Mouse (Mus musculus): ENCODE measurements around the gene Cyb5rl. TPM values are rescaled to one million over a fixed set of nuclear protein-coding genes. Genes with fewer than 3 reads are reported as not detected.
"Not testable (repeated sequence)": the region's sequence is repeated elsewhere in the genome, so short reads cannot be mapped to it uniquely, and the experiment has no call there.

The Cyb5rl gene
- polyA plus RNA-seq, 1 experiment from 2014 or later, result 5.2 TPM

DNA sequence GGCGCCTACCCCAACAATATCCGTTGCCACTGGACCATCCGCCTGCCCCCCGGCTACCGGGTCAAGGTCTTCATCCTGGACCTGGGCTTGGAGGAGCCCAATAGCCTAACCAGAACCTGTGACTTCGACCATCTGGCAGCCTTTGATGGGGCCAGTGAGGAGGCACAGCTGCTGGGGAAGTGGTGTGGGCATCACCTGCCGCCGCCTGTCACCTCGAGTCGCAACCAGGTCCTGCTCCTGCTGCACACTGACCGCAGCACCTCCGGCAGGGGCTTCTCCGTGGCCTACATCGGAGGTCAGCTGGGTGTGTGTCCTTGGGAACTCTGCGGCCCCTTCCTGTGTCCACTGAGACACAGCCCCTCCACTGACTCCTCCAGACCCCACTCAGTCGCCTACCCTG lies 40.0 kb downstream of the Cyb5rl start:
- Histone ChIP-seq H3K9ac (ENCODE audit: low read length) (no peak overlapping the region), H3K4me3 (ENCODE audit: low read depth, low read length) (no peak overlapping the region), H3K36me3 (ENCODE audit: control insufficient read depth, insufficient read depth, low read length) (no peaks in the 10 kb centered on the region), H3K9me3 (ENCODE audit: control insufficient read depth, low read length) (no peaks in the 10 kb centered on the region), H3K4me1 (replicated peaks; ENCODE audit: control insufficient read depth, insufficient read depth, low read length) (no peaks in the 10 kb centered on the region), H3K27me3 (ENCODE audit: control insufficient read depth, insufficient read depth, low read length) (no peaks in the 10 kb centered on the region), H3K27ac (ENCODE audit: low read depth, low read length) (no peak overlapping the region), H3K4me2 (ENCODE audit: low read depth, low read length, severe bottlenecking) (no peak overlapping the region)
- ATAC-seq (replicated peaks; ENCODE audit: low FRiP score) (no peak), DNase-seq (ENCODE audit: low spot score) (no peak)
- WGBS, result 96% methylated on average over 16 of the region's 16 CpGs

DNA sequence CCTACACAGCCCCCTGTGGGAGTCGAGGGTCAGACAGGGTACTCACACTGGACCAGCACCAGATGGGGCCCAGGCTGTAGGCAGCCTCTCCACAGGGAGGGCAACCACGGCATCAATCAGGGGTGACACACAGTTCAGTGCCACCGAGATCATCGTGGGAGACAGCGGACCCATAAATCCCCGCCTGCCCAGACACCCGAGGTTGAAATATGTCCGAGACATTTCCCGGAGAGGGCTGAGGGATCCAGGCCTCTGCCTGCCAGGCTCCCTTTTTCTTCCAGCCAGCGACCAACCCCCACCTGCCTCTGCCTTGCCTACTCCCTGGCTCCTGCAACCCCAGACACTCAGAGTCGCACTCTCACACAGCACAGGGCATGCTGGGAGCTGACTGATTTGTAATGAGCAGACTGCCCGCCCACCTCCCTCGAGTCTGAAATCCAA lies 41.5 kb downstream of the Cyb5rl start:
- 65% methylated on average over 13 of the region's 13 CpGs for WGBS
- Histone ChIP-seq H3K9me3 (ENCODE audit: control insufficient read depth, low read length) (no peaks in the 10 kb centered on the region), H3K27me3 (ENCODE audit: control insufficient read depth, insufficient read depth, low read length) (no peaks in the 10 kb centered on the region), H3K9ac (ENCODE audit: low read length) (no peak overlapping the region), H3K4me3 (ENCODE audit: low read depth, low read length) (no peak overlapping the region), H3K4me2 (ENCODE audit: low read depth, low read length, severe bottlenecking) (no peak overlapping the region), H3K36me3 (ENCODE audit: control insufficient read depth, insufficient read depth, low read length) (no peaks in the 10 kb centered on the region), H3K27ac (ENCODE audit: low read depth, low read length) (no peak overlapping the region), H3K4me1 (replicated peaks; ENCODE audit: control insufficient read depth, insufficient read depth, low read length) (no peaks in the 10 kb centered on the region)
- ATAC-seq (replicated peaks; ENCODE audit: low FRiP score) (0 out of 2 replicates have a peak, but pooled peaks have one; percentile 36), DNase-seq (ENCODE audit: low spot score) (no peak)

DNA sequence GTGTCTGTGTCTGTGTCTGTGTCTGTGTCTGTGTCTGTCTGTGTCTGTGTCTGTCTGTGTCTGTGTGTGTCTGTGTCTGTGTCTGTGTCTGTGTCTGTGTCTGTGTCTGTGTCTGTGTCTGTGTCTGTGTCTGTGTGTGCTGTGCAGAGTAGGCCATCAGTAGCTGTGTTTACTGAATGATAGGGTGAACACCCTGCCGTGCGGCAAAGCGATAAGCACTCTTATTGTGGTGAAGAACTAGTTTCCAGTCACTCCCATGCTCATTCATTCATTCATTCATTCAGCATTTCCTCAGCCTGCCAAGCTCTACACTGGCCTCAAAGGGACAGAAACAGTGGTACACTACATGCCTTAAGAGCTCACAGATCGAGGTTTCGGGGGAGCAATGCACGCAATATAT lies 42.4 kb downstream of the Cyb5rl start:
- not testable (repeated sequence) for DNase-seq (ENCODE audit: low spot score); H3K4me3 ChIP-seq (ENCODE audit: low read depth, low read length); H3K9me3 ChIP-seq (ENCODE audit: control insufficient read depth, low read length); H3K27me3 ChIP-seq (ENCODE audit: control insufficient read depth, insufficient read depth, low read length); ATAC-seq (replicated peaks; ENCODE audit: low FRiP score); H3K9ac ChIP-seq (ENCODE audit: low read length); H3K36me3 ChIP-seq (ENCODE audit: control insufficient read depth, insufficient read depth, low read length); H3K4me1 ChIP-seq (replicated peaks; ENCODE audit: control insufficient read depth, insufficient read depth, low read length); H3K4me2 ChIP-seq (ENCODE audit: low read depth, low read length, severe bottlenecking); H3K27ac ChIP-seq (ENCODE audit: low read depth, low read length)
- WGBS, result 94% methylated on average over 6 of the region's 6 CpGs

DNA sequence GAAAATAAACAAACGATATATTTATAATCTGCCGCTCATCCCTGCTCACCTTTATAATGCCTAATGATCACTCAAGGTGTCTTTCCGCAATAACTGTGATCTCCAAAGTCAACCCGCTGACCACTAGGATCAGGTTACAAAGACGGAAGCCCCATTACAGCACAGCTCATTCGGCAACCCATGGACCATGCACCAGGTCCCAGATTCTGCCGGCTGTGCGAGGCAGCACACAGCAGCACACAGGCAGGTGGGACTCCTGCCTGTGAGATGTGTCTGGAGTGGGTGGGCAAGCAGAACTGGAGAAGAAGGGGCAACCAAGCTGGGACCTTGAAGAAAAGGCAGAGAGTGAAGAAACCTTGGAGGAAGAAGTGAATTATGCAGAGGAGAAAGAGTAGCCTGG lies 47.5 kb downstream of the Cyb5rl start:
- H3K4me3 ChIP-seq (ENCODE audit: low read depth, low read length), result no peak overlapping the region
- H3K9me3 ChIP-seq (ENCODE audit: control insufficient read depth, low read length), result no peaks in the 10 kb centered on the region
- WGBS, result 67% methylated on average over 8 of the region's 8 CpGs
- H3K27ac ChIP-seq (ENCODE audit: low read depth, low read length), result no peak overlapping the region
- DNase-seq (ENCODE audit: low spot score) (no peak), ATAC-seq (replicated peaks; ENCODE audit: low FRiP score) (no peak)
- H3K36me3 ChIP-seq (ENCODE audit: control insufficient read depth, insufficient read depth, low read length), result no peaks in the 10 kb centered on the region
- no peaks in the 10 kb centered on the region for H3K27me3 ChIP-seq (ENCODE audit: control insufficient read depth, insufficient read depth, low read length)
- no peak overlapping the region for H3K4me2 ChIP-seq (ENCODE audit: low read depth, low read length, severe bottlenecking)
- no peak overlapping the region for H3K9ac ChIP-seq (ENCODE audit: low read length)
- H3K4me1 ChIP-seq (replicated peaks; ENCODE audit: control insufficient read depth, insufficient read depth, low read length), result no peaks in the 10 kb centered on the region

DNA sequence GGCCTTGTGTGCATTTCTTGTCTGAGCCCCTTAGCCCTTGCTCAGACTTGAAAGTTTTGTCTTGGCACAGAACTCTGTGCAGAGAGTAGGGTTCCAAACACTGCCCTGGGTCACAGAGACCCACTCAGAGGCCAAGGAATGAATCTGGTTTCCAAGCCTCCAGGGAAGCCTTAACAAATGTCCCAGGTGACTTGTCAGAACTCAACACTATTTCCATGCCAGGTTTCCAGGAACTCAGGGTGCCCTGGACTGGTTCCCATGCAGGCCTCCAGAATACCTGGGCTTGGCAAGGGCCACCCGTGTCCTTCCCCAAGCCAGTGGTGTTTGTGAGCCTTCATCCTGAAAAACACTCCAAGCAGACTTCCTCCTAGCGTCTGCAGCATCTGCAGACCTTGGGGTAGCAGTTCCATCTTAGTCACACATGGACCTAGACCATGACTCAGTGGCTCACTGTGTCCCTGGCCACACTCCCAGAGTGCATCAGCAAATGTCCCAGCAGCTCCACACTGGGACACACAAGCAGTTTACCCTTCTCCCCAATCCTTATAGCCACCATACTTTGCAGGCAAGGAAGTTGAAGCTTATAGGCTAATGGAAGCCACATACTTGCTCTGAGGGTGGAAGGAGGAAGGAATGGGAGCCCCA lies 51.1 kb downstream of the Cyb5rl start:
- Histone ChIP-seq H3K27me3 (ENCODE audit: control insufficient read depth, insufficient read depth, low read length) (no peaks in the 10 kb centered on the region), H3K27ac (ENCODE audit: low read depth, low read length) (no peak overlapping the region), H3K9ac (ENCODE audit: low read length) (no peak overlapping the region), H3K9me3 (ENCODE audit: control insufficient read depth, low read length) (no peaks in the 10 kb centered on the region), H3K4me1 (replicated peaks; ENCODE audit: control insufficient read depth, insufficient read depth, low read length) (peaks cover 2% of the 10 kb centered on the region; the same call in 1 of the 2 replicates), H3K4me3 (ENCODE audit: low read depth, low read length) (no peak overlapping the region), H3K4me2 (ENCODE audit: low read depth, low read length, severe bottlenecking) (no peak overlapping the region), H3K36me3 (ENCODE audit: control insufficient read depth, insufficient read depth, low read length) (no peaks in the 10 kb centered on the region)
- ATAC-seq (replicated peaks; ENCODE audit: low FRiP score) (no peak), DNase-seq (ENCODE audit: low spot score) (no peak)
- WGBS, result 84% methylated on average over 2 of the region's 2 CpGs

DNA sequence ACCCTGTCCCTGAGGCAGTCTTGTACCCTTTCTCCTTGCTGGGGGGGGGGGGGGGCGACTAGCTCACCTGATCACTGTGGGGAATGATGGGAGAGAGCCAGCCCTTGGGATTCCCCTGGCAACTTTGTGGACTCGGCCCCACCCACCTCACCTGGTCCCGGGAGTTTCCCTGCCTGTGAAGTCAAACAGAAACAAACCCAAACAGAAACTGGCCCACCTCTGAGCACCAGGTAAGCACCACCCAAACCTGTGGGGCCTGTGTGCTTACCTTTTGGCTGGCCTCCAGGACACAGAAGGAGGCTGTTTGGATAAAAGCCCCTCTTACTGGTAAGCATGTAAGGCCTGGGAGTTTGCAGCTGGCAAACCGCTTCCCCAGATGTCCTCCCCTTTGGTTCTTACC lies 52.3 kb downstream of the Cyb5rl start:
- Histone ChIP-seq H3K4me1 (replicated peaks; ENCODE audit: control insufficient read depth, insufficient read depth, low read length) (peaks cover 2% of the 10 kb centered on the region; the same call in 1 of the 2 replicates), H3K9me3 (ENCODE audit: control insufficient read depth, low read length) (no peaks in the 10 kb centered on the region), H3K36me3 (ENCODE audit: control insufficient read depth, insufficient read depth, low read length) (no peaks in the 10 kb centered on the region), H3K4me3 (ENCODE audit: low read depth, low read length) (no peak overlapping the region), H3K27ac (ENCODE audit: low read depth, low read length) (no peak overlapping the region), H3K4me2 (ENCODE audit: low read depth, low read length, severe bottlenecking) (no peak overlapping the region), H3K27me3 (ENCODE audit: control insufficient read depth, insufficient read depth, low read length) (no peaks in the 10 kb centered on the region), H3K9ac (ENCODE audit: low read length) (no peak overlapping the region)
- WGBS, result 65% methylated on average over 4 of the region's 4 CpGs
- ATAC-seq (replicated peaks; ENCODE audit: low FRiP score), result no peak
- no peak for DNase-seq (ENCODE audit: low spot score)

DNA sequence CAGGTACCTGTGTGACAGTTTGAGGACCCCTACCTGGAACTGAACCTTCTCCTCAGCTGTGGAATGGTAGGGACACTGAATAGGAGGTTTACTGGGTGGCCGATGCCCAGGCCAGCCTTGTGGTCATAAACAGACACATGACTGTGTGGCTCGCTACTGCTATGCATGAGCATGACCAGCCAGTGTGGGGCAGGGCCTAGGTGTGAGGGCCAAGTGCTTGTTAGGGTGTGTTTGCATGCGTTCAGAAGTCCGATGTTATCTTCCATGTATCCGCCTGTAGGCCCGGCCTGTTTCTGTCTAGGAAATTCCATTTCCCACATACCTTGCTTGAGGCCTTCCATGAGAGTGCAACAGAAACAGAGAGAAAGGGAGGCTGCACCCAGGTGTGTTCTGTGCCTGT lies 53.9 kb downstream of the Cyb5rl start:
- DNase-seq (ENCODE audit: low spot score) (no peak), ATAC-seq (replicated peaks; ENCODE audit: low FRiP score) (no peak)
- Histone ChIP-seq H3K9me3 (ENCODE audit: control insufficient read depth, low read length) (no peaks in the 10 kb centered on the region), H3K36me3 (ENCODE audit: control insufficient read depth, insufficient read depth, low read length) (no peaks in the 10 kb centered on the region), H3K27me3 (ENCODE audit: control insufficient read depth, insufficient read depth, low read length) (no peaks in the 10 kb centered on the region), H3K4me3 (ENCODE audit: low read depth, low read length) (no peak overlapping the region), H3K4me2 (ENCODE audit: low read depth, low read length, severe bottlenecking) (no peak overlapping the region), H3K27ac (ENCODE audit: low read depth, low read length) (no peak overlapping the region), H3K4me1 (replicated peaks; ENCODE audit: control insufficient read depth, insufficient read depth, low read length) (peaks cover 2% of the 10 kb centered on the region; the same call in 1 of the 2 replicates), H3K9ac (ENCODE audit: low read length) (no peak overlapping the region)
- WGBS, result 89% methylated on average over 6 of the region's 6 CpGs

DNA sequence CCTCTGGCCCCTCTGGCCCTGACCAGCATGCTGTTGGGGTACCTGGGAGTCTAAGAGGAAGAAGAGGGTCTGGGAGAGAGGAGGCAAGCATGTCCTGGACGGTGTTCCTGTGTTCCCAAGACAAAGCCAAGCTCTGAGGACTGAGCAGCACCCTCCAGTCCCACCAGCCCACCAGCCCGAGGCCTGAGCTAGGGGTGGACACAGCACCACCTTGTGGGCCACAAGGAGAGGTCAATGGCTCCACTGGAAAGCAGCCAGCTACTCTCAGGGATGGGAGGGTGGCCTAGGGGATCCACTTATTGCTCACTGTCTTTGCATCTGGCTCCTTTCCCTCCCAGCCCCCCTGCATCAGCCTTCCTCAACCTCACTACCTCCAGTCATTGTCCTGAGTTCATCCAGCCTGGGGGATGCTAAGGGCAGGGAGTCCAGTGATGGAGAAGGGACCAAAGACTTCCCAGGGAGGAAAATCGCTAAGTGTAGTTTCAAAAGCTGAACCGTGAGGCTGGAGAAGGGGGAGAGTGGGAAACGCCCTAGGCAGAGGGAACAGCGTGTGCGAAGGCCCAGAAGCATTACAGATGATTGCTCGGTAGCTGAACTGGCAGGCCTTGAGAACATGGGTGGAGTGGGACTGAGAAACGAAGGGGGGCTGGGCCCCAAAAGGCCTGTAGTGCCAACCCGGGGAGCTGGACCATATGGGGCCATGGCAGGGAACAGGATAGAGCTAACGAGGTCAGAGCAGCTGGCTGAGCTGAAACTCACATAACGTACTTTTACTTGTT lies 54.6 kb downstream of the Cyb5rl start:
- Histone ChIP-seq H3K27me3 (ENCODE audit: control insufficient read depth, insufficient read depth, low read length) (no peaks in the 10 kb centered on the region), H3K36me3 (ENCODE audit: control insufficient read depth, insufficient read depth, low read length) (no peaks in the 10 kb centered on the region), H3K9ac (ENCODE audit: low read length) (no peak overlapping the region), H3K4me2 (ENCODE audit: low read depth, low read length, severe bottlenecking) (no peak overlapping the region), H3K9me3 (ENCODE audit: control insufficient read depth, low read length) (no peaks in the 10 kb centered on the region), H3K27ac (ENCODE audit: low read depth, low read length) (no peak overlapping the region), H3K4me1 (replicated peaks; ENCODE audit: control insufficient read depth, insufficient read depth, low read length) (peaks cover 2% of the 10 kb centered on the region; the same call in 1 of the 2 replicates), H3K4me3 (ENCODE audit: low read depth, low read length) (no peak overlapping the region)
- 46% methylated on average over 12 of the region's 12 CpGs for WGBS
- peak; percentile 82 for ATAC-seq (replicated peaks; ENCODE audit: low FRiP score)
- peak; percentile 81 for DNase-seq (ENCODE audit: low spot score)

Measured in forebrain, embryonic 11.5 days (tissue).